Mouse (Mus musculus): ENCODE data around the gene Pkp4.
"Not testable (repeated sequence)": the region's sequence is repeated elsewhere in the genome, so short reads cannot be mapped to it uniquely, and the experiment has no call there.

The Pkp4 gene

GRCm38 (mm10) chr2:59339776-59340539 lies 179.3 kb downstream of the Pkp4 start:
- no peak for DNase-seq (ENCODE audit: low spot score in 2 of 2)

- no peak for DNase-seq (ENCODE audit: low spot score in 2 of 2)
Observed at GRCm38 (mm10) chr2:59340878-59341277, 180.2 kb downstream of the Pkp4 start.

- no peak for DNase-seq (ENCODE audit: low spot score in 2 of 2)
Observed at GRCm38 (mm10) chr2:59342591-59343210, 182.1 kb downstream of the Pkp4 start.

GRCm38 (mm10) chr2:59343834-59344233 lies 183.2 kb downstream of the Pkp4 start:
- DNase-seq (ENCODE audit: low spot score in 2 of 2), result no peak

- DNase-seq (ENCODE audit: low spot score in 2 of 2), result no peak
Observed at GRCm38 (mm10) chr2:59344699-59345098, 184.0 kb downstream of the Pkp4 start.

GRCm38 (mm10) chr2:59345141-59345839 lies 184.6 kb downstream of the Pkp4 start:
- DNase-seq (ENCODE audit: low spot score in 2 of 2), result no peak

GRCm38 (mm10) chr2:59346443-59346842 lies 185.8 kb downstream of the Pkp4 start:
- DNase-seq (ENCODE audit: low spot score in 2 of 2), result no peak

- no peak for DNase-seq (ENCODE audit: low spot score in 2 of 2)
Observed at GRCm38 (mm10) chr2:59348585-59348984, 187.9 kb downstream of the Pkp4 start.

- DNase-seq (ENCODE audit: low spot score in 2 of 2), result no peak
Observed at GRCm38 (mm10) chr2:59350094-59350493, 189.4 kb downstream of the Pkp4 start.

- DNase-seq (ENCODE audit: low spot score in 2 of 2), result no peak
Observed at GRCm38 (mm10) chr2:59351303-59352099, 190.9 kb downstream of the Pkp4 start.

GRCm38 (mm10) chr2:59353821-59354220 lies 193.2 kb downstream of the Pkp4 start:
- DNase-seq (ENCODE audit: low spot score in 2 of 2), result no peak

- DNase-seq (ENCODE audit: low spot score in 2 of 2), result no peak
Observed at GRCm38 (mm10) chr2:59355531-59356289, 195.1 kb downstream of the Pkp4 start.

- no peak for DNase-seq (ENCODE audit: low spot score in 2 of 2)
Observed at GRCm38 (mm10) chr2:59359760-59360342, 199.2 kb downstream of the Pkp4 start.

- no peak for DNase-seq (ENCODE audit: low spot score in 2 of 2)
Observed at GRCm38 (mm10) chr2:59361350-59361780, 200.7 kb downstream of the Pkp4 start.

GRCm38 (mm10) chr2:59364156-59364842 lies 203.6 kb downstream of the Pkp4 start:
- DNase-seq (ENCODE audit: low spot score in 2 of 2), result no peak

GRCm38 (mm10) chr2:59367191-59367590 lies 206.5 kb downstream of the Pkp4 start:
- DNase-seq (ENCODE audit: low spot score in 2 of 2), result no peak

GRCm38 (mm10) chr2:59373113-59373512 lies 212.5 kb downstream of the Pkp4 start:
- no peak for DNase-seq (ENCODE audit: low spot score in 2 of 2)

GRCm38 (mm10) chr2:59378096-59378495 lies 217.4 kb downstream of the Pkp4 start:
- no peak for DNase-seq (ENCODE audit: low spot score in 2 of 2)

- not testable (repeated sequence) for DNase-seq (ENCODE audit: low spot score in 2 of 2)
Observed at GRCm38 (mm10) chr2:59378861-59379260, 218.2 kb downstream of the Pkp4 start.

GRCm38 (mm10) chr2:59383231-59383630 lies 222.6 kb downstream of the Pkp4 start:
- DNase-seq (ENCODE audit: low spot score in 2 of 2), result no peak

Data from spleen, postnatal 14 days (tissue).